Mouse (Mus musculus) bone marrow, adult 2 months (tissue): ENCODE data around the gene Cacna1d. TPM values are rescaled to one million over a fixed set of nuclear protein-coding genes. Genes with fewer than 3 reads are reported as not detected.
A peak's percentile ranks its signal among the peaks of the same experiment; 100 is the strongest.

Experiments
- H3K27ac ChIP-seq: fragments of 200-500 bp; 2 replicates; pipeline ENCODE4 v1.5.1; 2012; ENCODE audit warnings: low read depth, mild to moderate bottlenecking, control low read depth, inconsistent platforms, low read length; ENCODE audit not compliant: control insufficient read depth, poor library complexity, insufficient read depth
- H3K4me1 ChIP-seq: fragments of 200-500 bp; 2 replicates; pipeline ENCODE4 v1.6.1; 2011; ENCODE audit warnings: low read length; ENCODE audit not compliant: control insufficient read depth, insufficient read depth
- H3K4me3 ChIP-seq: fragments of 200-500 bp; replicated peaks from 2 replicates; pipeline ENCODE3; 2011; ENCODE audit warnings: mild to moderate bottlenecking, low read depth, low read length, control low read depth; ENCODE audit not compliant: control insufficient read depth
- CTCF ChIP-seq: fragments of 200-500 bp; IDR thresholded peaks from 2 replicates; pipeline ENCODE4 v1.5.1; 2011; ENCODE audit warnings: low read length, control low read depth; ENCODE audit not compliant: control insufficient read depth, insufficient read depth
- POLR2A ChIP-seq: fragments of 200-500 bp; IDR thresholded peaks from 2 replicates; pipeline ENCODE4 v1.6.1; 2011; ENCODE audit warnings: low read depth, mild to moderate bottlenecking, control low read depth, low read length, borderline replicate concordance; ENCODE audit not compliant: control insufficient read depth
- WGBS: fragments of 180-500 bp; shearing (Covaris S2); methylation state at CpG from one replicate; pipeline ENCODE4 v1.1.7; 2018; 5-methylcytosine and 5-hydroxymethylcytosine counted together
- polyA plus RNA-seq: library from polyadenylated mRNA; stranded (reverse); fragments of >200 nt; gene quantifications from 2 replicates; pipeline ENCODE4 v1.2.4, GENCODE M21; 2011; ENCODE audit warnings: low replicate concordance; ENCODE audit not compliant: missing spikeins, insufficient read depth, insufficient read length

Gene Cacna1d
- polyA plus RNA-seq, 1 experiment: 1.7 TPM

GRCm38 (mm10) chr14:30251351-30251750 is 239.9 kb downstream of the Cacna1d start:
- Histone ChIP-seq H3K27ac (peak overlapping the region; percentile 43; the same call in 1 of the 2 replicates), H3K4me3 (no peak overlapping the region), H3K4me1 (peaks cover 18% of the 10 kb centered on the region; the same call in 1 of the 2 replicates)
- TF ChIP-seq CTCF (no peak), POLR2A (no peak)
- WGBS: 39% methylated on average over 5 of the region's 5 CpGs

- TF ChIP-seq CTCF: no peak
- TF ChIP-seq POLR2A: no peak
- peaks cover 18% of the 10 kb centered on the region; the same call in 1 of the 2 replicates for H3K4me1 ChIP-seq
- WGBS: 5% methylated on average over 4 of the region's 4 CpGs
- H3K4me3 ChIP-seq: no peak overlapping the region
- peak overlapping the region; percentile 21; the same call in 1 of the 2 replicates for H3K27ac ChIP-seq
Observed at GRCm38 (mm10) chr14:30249591-30249990, 241.7 kb downstream of the Cacna1d start.

GRCm38 (mm10) chr14:30248811-30249210 is 242.4 kb downstream of the Cacna1d start:
- Histone ChIP-seq H3K27ac (no peak overlapping the region), H3K4me1 (peaks cover 19% of the 10 kb centered on the region; the same call in 1 of the 2 replicates), H3K4me3 (no peak overlapping the region)
- WGBS: 67% methylated on average over 4 of the region's 4 CpGs
- no peak for TF ChIP-seq CTCF
- TF ChIP-seq POLR2A: no peak

GRCm38 (mm10) chr14:30248121-30248520 is 243.1 kb downstream of the Cacna1d start:
- H3K27ac ChIP-seq: no peak overlapping the region
- 9% methylated on average over 8 of the region's 8 CpGs for WGBS
- peaks cover 19% of the 10 kb centered on the region; the same call in 1 of the 2 replicates for H3K4me1 ChIP-seq
- TF ChIP-seq POLR2A (no peak), CTCF (no peak)
- no peak overlapping the region for H3K4me3 ChIP-seq

- Histone ChIP-seq H3K4me3 (no peak overlapping the region), H3K27ac (no peak overlapping the region), H3K4me1 (peaks cover 19% of the 10 kb centered on the region; the same call in 1 of the 2 replicates)
- 64% methylated on average over 4 of the region's 4 CpGs for WGBS
- no peak for TF ChIP-seq CTCF
- no peak for TF ChIP-seq POLR2A
Observed at GRCm38 (mm10) chr14:30247606-30248005, 243.6 kb downstream of the Cacna1d start.

GRCm38 (mm10) chr14:30244776-30245175 is 246.5 kb downstream of the Cacna1d start:
- WGBS: 36% methylated on average over 5 of the region's 5 CpGs
- Histone ChIP-seq H3K4me1 (peaks cover 9% of the 10 kb centered on the region; the same call in 1 of the 2 replicates), H3K4me3 (no peak overlapping the region), H3K27ac (no peak overlapping the region)
- TF ChIP-seq POLR2A (no peak), CTCF (no peak)

GRCm38 (mm10) chr14:30242818-30243205 is 248.4 kb downstream of the Cacna1d start:
- Histone ChIP-seq H3K27ac (no peak overlapping the region; the same call in 1 of the 2 replicates), H3K4me3 (no peak overlapping the region), H3K4me1 (peaks cover 1% of the 10 kb centered on the region; the same call in 1 of the 2 replicates)
- 53% methylated on average over 3 of the region's 3 CpGs for WGBS
- TF ChIP-seq CTCF (no peak), POLR2A (no peak)

- no peak for TF ChIP-seq POLR2A
- no peak for TF ChIP-seq CTCF
- Histone ChIP-seq H3K4me1 (peaks cover 1% of the 10 kb centered on the region; the same call in 1 of the 2 replicates), H3K27ac (peak overlapping the region; percentile 55), H3K4me3 (no peak overlapping the region)
- 66% methylated on average over 13 of the region's 13 CpGs for WGBS
Observed at GRCm38 (mm10) chr14:30242166-30242817, 249.0 kb downstream of the Cacna1d start.
